Mouse (Mus musculus): ENCODE data around the gene Cryba2.

The Cryba2 gene

DNA sequence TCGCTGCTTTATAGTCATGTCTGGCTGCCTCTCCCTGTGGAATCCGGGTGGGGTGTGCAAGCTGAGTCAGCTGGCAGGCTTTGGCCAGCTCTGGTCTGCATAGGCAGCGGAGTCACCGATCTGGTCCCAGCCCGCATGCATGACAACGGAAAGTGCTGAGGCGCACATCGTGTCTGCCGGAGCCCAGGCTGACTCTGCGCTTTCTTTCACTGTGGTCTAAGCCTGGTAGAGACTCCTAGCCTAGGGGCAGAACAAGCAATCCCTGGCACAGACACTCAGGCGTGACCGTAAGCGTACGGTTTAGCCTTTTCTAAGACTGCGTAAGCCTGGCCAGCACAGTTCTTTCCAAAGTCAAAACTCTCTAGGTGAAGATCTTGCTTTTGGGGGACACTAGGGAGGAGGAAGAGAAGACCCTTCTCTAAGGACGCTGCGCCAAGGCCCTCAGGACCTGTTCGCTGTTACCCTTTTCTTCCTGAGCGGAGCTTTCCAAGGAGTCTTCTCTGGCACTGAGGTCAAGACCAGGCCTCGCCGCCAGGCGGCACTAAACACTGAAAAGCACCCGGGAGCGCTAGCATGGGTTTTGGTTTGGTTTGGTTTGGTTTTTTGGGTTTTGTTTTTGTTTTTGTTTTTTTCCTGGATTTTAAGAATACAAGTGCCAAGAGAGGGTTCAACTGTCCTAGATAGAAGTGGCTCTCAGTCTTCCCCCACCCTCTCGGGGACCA, at the start of gene Cryba2:
Cryba2 (minus strand) TSS at position 10 of the 722 bp plus-strand sequence.
- in situ Hi-C loops (cut with MboI; ENCODE audit: unreplicated experiment in 2 of 2), result loop anchor here in 1 of 2 experiments (10.0 kb wide), 1 partner anchor 128 kb away; no protein-coding TSS in a partner anchor

- in situ Hi-C loops (cut with MboI; ENCODE audit: unreplicated experiment in 2 of 2), result loop anchor here in 1 of 2 experiments (10.0 kb wide), 1 partner anchor 343 kb away; no protein-coding TSS in a partner anchor
Observed at GRCm38 (mm10) chr1:74941651-74942360, 48.9 kb upstream of the Cryba2 start.

DNA sequence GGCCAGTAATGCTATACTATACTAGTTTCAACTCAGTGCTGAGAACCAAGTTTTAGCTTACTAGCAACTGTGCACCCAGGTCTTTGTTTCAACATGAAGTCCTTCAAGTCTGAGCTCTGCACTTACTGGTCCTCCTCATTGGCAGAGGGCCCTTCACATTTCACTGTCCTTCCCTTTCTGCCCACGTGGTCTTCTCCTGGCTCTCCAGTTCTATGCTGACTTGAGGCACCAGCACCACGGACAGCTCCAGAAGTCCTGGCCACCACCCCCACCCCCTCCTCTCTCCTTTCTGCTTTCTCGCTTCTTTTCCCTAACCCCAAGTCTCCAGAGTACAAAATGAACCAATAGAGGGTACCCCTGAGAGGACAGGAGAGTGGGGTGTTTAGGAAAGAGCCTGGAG, 46.8 kb upstream of the Cryba2 start:
- in situ Hi-C loops (cut with MboI; ENCODE audit: unreplicated experiment in 2 of 2), result loop anchor here in 1 of 2 experiments (10.0 kb wide), 1 partner anchor 345 kb away; no protein-coding TSS in a partner anchor

- in situ Hi-C loops (cut with MboI; ENCODE audit: unreplicated experiment in 2 of 2), result no loop called here
Observed at GRCm38 (mm10) chr1:74936221-74936830, 43.4 kb upstream of the Cryba2 start.

DNA sequence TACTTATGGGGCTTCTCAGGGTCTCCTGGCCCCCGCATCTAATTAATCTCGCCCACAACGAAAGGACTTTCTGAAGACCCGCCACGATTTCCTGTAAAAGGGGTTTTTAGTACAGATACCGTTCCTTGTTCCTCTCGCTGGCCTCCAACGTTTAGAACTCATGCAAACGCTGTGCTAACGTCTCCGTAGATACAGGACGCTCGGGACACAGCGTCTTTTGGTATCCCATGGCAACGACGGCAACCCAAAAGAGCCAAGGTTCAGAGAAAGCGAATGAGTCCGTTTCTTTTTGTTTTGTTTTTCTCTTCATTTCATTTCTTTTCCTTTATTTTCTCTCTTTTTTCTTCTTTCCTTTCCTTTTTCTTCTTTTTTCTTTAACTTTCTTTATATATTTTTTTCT, 42.5 kb upstream of the Cryba2 start, which contains the start of gene Cfap65:
Cfap65 (minus strand) TSS at position 198 of the 400 bp plus-strand sequence.
- in situ Hi-C loops (cut with MboI; ENCODE audit: unreplicated experiment in 2 of 2), result no loop called here

DNA sequence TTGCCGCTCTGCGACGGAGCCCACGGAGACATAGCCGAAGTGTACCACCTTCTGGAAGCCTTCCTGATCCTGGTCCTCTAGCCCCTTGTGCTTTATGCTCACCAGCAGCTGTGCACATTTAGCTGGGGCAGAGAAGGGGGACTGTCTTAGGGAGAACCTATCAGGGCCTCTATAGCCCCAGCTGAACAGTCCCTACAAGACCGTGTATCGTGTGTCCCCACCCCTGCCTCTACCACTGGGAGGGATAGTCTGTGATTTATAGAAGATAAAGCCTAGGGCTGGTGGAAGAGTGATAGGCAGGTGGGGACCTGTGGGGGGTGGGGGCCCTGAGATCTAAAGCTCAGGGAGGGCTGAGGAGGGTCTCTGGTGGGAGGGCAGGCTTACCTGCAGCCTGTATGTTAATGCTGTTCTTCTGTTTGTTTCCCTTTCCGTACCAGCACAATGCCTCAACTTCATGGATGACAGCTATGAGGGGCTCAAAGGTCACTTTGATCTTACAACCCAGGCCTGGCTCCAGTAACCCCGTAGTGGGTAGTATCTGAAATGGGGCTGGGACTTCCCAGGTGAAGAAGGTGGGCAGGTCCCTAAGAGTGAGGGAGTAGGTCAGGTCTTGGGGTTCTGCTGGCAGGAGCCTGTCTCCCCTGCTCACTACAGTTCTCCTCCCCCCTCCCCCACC, 34.8 kb upstream of the Cryba2 start:
- in situ Hi-C loops (cut with MboI; ENCODE audit: unreplicated experiment in 2 of 2), result no loop called here

DNA sequence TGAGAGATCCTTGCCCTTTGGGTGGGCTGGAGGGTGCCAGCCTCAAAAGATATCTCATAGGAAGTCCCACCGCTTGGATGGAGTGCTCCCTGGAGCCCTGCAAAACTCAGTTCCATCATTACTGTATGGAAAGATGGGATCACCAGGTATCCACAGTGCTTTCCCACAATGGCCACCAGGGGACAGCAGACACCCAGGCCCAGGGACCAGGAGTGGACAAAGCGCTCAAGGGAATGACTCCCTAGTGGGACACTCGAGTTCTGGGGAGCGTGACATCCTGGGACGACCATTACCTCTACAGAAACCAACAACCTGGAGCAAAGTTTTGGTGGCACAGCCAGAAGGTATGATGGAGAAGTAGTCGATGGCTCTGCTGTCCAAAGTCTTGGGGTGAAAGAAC, 33.8 kb upstream of the Cryba2 start:
- in situ Hi-C loops (cut with MboI; ENCODE audit: unreplicated experiment in 2 of 2), result no loop called here

DNA sequence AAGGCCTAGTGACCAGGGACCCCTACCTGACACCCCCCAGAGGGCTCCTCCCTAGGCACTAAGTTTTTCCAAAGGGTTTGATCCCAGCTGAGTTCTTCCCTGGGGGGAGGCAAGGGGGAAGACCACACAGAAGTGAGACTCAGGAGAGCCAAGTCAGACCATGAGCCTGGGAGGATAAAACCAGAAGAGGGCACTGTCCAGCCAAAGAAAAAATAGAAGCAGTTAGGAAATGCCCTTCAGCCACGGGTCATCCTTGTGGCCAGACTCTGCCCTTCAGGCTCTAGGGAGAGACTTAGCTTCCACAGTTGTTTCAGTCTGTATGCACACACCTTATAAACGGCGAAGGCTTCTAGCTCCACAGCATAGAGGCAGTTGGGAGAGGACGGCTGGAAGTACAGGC, 31.5 kb upstream of the Cryba2 start:
- in situ Hi-C loops (cut with MboI; ENCODE audit: unreplicated experiment in 2 of 2), result no loop called here

GRCm38 (mm10) chr1:74915706-74916105, 22.8 kb upstream of the Cryba2 start:
- in situ Hi-C loops (cut with MboI; ENCODE audit: unreplicated experiment in 2 of 2), result no loop called here

- in situ Hi-C loops (cut with MboI; ENCODE audit: unreplicated experiment in 2 of 2), result no loop called here
Observed at GRCm38 (mm10) chr1:74902191-74902590, 9.2 kb upstream of the Cryba2 start.

GRCm38 (mm10) chr1:74901686-74902085, 8.7 kb upstream of the Cryba2 start:
- in situ Hi-C loops (cut with MboI; ENCODE audit: unreplicated experiment in 2 of 2), result no loop called here

DNA sequence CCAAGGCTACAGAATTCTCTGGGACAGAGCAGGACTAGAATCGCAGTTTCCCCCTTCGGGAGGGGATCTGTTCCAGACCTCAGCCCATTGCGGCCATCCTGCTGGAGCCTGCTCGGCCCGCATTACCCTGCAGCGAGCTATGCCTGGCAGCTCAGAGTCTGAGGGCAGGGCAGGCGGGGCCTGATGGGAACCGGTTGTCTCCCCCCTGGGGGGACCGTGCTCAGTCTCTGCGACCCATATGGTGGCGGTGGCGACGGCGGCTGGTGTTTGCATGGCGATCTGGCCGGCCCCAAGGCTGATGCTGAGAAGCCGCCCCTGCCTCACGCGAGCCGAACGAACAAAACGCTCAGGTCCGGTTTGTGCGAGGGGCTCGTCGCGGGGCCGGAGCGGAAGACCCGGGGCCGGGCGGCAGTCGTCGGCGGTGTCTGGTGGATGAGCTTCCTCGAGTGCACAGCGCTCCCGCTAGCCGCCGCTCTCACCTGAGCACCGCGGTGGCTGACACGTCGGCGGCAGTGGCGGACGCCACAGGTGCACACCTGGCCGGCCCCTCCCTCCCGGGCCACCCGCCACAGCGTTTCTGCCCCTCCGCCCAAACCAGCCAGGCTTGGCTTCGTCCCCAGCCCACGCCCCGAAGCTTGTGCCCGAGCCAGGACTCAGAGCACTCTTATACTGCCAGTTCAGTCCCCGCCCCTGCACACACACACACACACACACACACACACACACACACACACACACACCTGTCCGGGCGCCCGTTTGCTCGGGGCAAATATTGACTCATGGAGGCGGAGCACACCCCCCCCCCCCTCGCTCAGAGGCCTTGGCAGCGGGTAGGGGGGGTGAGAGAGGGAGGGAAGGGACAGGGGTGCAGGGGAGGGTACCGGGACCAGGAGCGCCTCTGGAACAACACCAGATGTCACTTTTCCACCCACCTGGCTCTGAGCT, 7.7 kb upstream of the Cryba2 start:
- in situ Hi-C loops (cut with MboI; ENCODE audit: unreplicated experiment in 2 of 2), result no loop called here

DNA sequence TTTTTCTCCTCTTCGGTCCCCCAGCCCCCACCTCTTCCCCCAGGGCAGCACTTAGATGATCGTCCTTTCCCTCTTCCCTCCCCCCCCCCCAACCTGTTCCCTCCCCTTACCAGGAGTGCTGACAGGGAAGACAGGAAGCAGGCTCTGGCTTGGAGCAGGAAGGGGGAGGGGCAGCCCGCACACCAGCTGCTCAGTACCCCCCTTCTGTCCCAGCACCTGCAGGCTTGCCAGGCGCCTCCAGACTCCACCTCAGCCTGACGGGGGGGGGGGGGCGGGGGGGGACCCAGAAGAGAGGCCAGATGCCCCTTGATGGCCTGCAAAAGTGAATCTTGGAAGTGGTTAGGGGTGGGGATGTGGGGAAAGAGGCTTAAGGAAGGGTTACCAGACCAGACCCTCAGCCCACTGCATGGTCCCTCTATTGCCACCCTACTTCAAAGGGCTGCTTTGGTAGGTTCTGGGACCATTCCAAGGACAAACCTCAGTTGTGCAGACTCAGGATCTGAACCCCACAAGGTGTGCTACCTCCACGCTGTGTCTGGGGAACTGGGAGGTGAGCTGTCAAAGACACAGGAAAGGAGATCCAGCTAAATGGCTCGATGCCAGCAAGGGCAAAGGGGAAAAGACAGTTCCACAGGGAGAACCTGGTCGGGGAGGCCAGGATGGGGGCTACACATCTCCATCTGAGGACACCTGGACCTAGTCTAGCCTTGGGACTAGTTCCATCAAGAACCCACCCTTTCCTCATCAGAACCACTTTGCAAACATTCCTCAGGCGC, 5.9 kb upstream of the Cryba2 start:
- in situ Hi-C loops (cut with MboI; ENCODE audit: unreplicated experiment in 2 of 2), result loop anchor here in 1 of 2 experiments (10.0 kb wide), 1 partner anchor 134 kb away; no protein-coding TSS in a partner anchor

- in situ Hi-C loops (cut with MboI; ENCODE audit: unreplicated experiment in 2 of 2), result loop anchor here in 1 of 2 experiments (10.0 kb wide), 1 partner anchor 133 kb away; no protein-coding TSS in a partner anchor
Observed at GRCm38 (mm10) chr1:74897976-74898375, 5.0 kb upstream of the Cryba2 start.

- in situ Hi-C loops (cut with MboI; ENCODE audit: unreplicated experiment in 2 of 2), result loop anchor here in 1 of 2 experiments (10.0 kb wide), 1 partner anchor 130 kb away; no protein-coding TSS in a partner anchor
Observed at GRCm38 (mm10) chr1:74894966-74895365, 2.0 kb upstream of the Cryba2 start.

DNA sequence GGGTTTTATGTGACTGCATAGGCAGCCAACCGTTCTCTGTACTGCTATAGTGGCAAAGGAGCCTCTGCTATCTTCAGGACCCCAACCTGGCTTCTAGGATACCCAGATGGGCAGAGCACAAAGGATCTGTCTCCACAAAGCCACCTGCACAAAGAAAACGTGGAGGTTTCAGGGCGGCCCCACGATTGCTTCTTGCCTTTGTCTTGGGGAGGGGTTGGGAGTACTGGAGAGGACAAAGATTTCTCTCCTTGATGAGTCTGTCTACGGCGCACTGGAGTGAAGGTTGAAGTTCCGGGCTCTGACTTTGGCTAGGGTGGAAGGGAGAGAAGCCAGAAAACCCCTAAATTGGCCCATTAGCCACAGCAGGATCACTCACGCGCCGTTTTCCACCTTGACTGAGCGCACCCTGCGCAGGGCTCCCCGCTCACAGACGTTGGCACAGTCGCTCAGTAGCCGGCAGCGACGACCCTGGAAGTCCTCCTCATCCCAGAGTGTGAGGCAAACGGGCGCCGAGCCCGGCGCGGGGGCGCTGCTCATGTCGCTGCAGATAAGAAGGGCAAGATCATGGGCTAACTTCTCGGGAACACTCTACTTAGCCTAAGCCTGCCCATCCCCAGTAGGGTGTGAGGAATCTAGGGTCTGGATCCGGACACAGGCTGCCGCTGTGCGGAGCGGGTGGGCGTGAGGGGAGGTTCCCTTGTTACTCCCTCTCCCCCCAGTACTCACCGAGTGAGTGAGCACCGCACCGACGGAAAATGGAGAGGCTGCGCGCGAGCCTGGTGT, 401 bp downstream of the Cryba2 start:
- in situ Hi-C loops (cut with MboI; ENCODE audit: unreplicated experiment in 2 of 2), result loop anchor here in 1 of 2 experiments (10.0 kb wide), 1 partner anchor 128 kb away; no protein-coding TSS in a partner anchor

GRCm38 (mm10) chr1:74891513-74891912, 1.4 kb downstream of the Cryba2 start:
- in situ Hi-C loops (cut with MboI; ENCODE audit: unreplicated experiment in 2 of 2), result loop anchor here in 1 of 2 experiments (10.0 kb wide), 1 partner anchor 127 kb away; no protein-coding TSS in a partner anchor

Data from v-Abl transformed pro-B cells (cell line).